Mouse (Mus musculus) adipocyte (in vitro differentiated cells): ENCODE results near the gene Fkbp1a.
A peak's percentile ranks its signal among the peaks of the same experiment; 100 is the strongest.

Experiments used
- DNase-seq: peaks from one replicate; pipeline ENCODE4 v3.0.0-alpha.2; 2016; ENCODE audit warnings: low spot score

The Fkbp1a gene

GRCm38 (mm10) chr2:151542323-151543062 lies at the start of gene Fkbp1a:
Fkbp1a (plus strand) TSS chr2:151542483.
- peak; percentile 96 for DNase-seq

GRCm38 (mm10) chr2:151494035-151494803 lies 48.1 kb upstream of the Fkbp1a start, which contains the start of gene Nsfl1c:
Nsfl1c (plus strand) TSS chr2:151494182.
- DNase-seq: peak; percentile 95

GRCm38 (mm10) chr2:151498358-151498757 lies 43.9 kb upstream of the Fkbp1a start:
- no peak for DNase-seq

GRCm38 (mm10) chr2:151500442-151501007 lies 41.8 kb upstream of the Fkbp1a start:
- no peak for DNase-seq

- no peak for DNase-seq
These were observed 38.1 kb upstream of the Fkbp1a start for GRCm38 (mm10) chr2:151504226-151504625.

GRCm38 (mm10) chr2:151512199-151512598 lies 30.1 kb upstream of the Fkbp1a start:
- peak; percentile 82 for DNase-seq

- peak; percentile 42 for DNase-seq
These were observed 28.6 kb upstream of the Fkbp1a start for GRCm38 (mm10) chr2:151513525-151514285.

- DNase-seq: no peak
These were observed 23.3 kb upstream of the Fkbp1a start for GRCm38 (mm10) chr2:151519000-151519399.

- no peak for DNase-seq
These were observed 17.8 kb upstream of the Fkbp1a start for GRCm38 (mm10) chr2:151524324-151525041.

GRCm38 (mm10) chr2:151525520-151525919 lies 16.8 kb upstream of the Fkbp1a start:
- DNase-seq: no peak

GRCm38 (mm10) chr2:151528066-151528465 lies 14.2 kb upstream of the Fkbp1a start:
- DNase-seq: no peak

GRCm38 (mm10) chr2:151529169-151529568 lies 13.1 kb upstream of the Fkbp1a start:
- no peak for DNase-seq

GRCm38 (mm10) chr2:151530378-151531230 lies 11.7 kb upstream of the Fkbp1a start:
- no peak for DNase-seq

GRCm38 (mm10) chr2:151533632-151534031 lies 8.7 kb upstream of the Fkbp1a start:
- DNase-seq: no peak

GRCm38 (mm10) chr2:151535961-151536617 lies 6.2 kb upstream of the Fkbp1a start:
- no peak for DNase-seq

- peak; percentile 96 for DNase-seq
These were observed 5.7 kb upstream of the Fkbp1a start for GRCm38 (mm10) chr2:151536618-151536974.

- no peak for DNase-seq
These were observed 3.6 kb upstream of the Fkbp1a start for GRCm38 (mm10) chr2:151538646-151539045.

- peak; percentile 78 for DNase-seq
These were observed 996 bp downstream of the Fkbp1a start for GRCm38 (mm10) chr2:151543063-151543895.

GRCm38 (mm10) chr2:151544673-151545072 lies 2.4 kb downstream of the Fkbp1a start:
- no peak for DNase-seq
